Comparison of ENCODE assay signal across 9 mouse cellular contexts in genomic region chr3:96662731-96663316, GRCm38 (mm10). TPM values are rescaled to one million over a fixed set of nuclear protein-coding genes. Genes with fewer than 3 reads are reported as not detected.
DNase-seq lines count a peak whose midpoint lies in the region; ATAC-seq and TF ChIP-seq lines count a peak whose summit lies in the region.
"Had no signal": no experiment of that assay in that cellular context is flagged by ENCODE, and none has a peak within 500 bp of the region (broad histone marks: within the 10 kb centered on the region; RNA-seq: fewer than 3 reads in every experiment).

No protein-coding gene starts in this region.

- H3K27ac ChIP-seq in cerebellum, adult 2 months (ENCODE audit: insufficient read depth, low read length) = 0 out of 2 replicates have a peak overlapping the region, but pooled peaks have one; percentile 17
- peak overlapping the region; percentile 42; the same call in 1 of the 2 replicates for H3K27ac ChIP-seq in lung, embryonic 16.5 days (ENCODE audit: low read length)
- H3K27ac ChIP-seq in limb, embryonic 13.5 days = peak overlapping the region; percentile 86
- peak overlapping the region; percentile 63; the same call in 1 of the 2 replicates for H3K27ac ChIP-seq in stomach, postnatal 0 days (replicated peaks)
- H3K27ac ChIP-seq: liver, embryonic 15.5 days had no signal

- no peak for TF ChIP-seq EP300 in stomach, postnatal 0 days (optimal IDR thresholded peaks at IDR 0.05)

- no peak for TF ChIP-seq POLR2A in cerebellum, adult 2 months (IDR thresholded peaks at IDR 0.05; ENCODE audit: borderline replicate concordance, insufficient read depth, low read length)

- no peak for TF ChIP-seq CTCF in cerebellum, adult 2 months (IDR thresholded peaks at IDR 0.05; ENCODE audit: borderline replicate concordance, insufficient read depth, low read depth, low read length)
- TF ChIP-seq CTCF in stomach, postnatal 0 days (IDR thresholded peaks at IDR 0.05; ENCODE audit: low read depth) = no peak

- no peaks in the 10 kb centered on the region for H3K27me3 ChIP-seq in cerebellum, adult 2 months (ENCODE audit: control insufficient read depth, insufficient read depth, low read length)
- no peaks in the 10 kb centered on the region for H3K27me3 ChIP-seq in lung, embryonic 16.5 days (ENCODE audit: control insufficient read depth, insufficient read depth, low read depth, low read length)
- no peaks in the 10 kb centered on the region for H3K27me3 ChIP-seq in limb, embryonic 13.5 days
- H3K27me3 ChIP-seq in stomach, postnatal 0 days (ENCODE audit: control insufficient read depth, insufficient read depth, low read length) = no peaks in the 10 kb centered on the region

- peak overlapping the region; percentile 64 for H3K4me2 ChIP-seq in lung, embryonic 16.5 days (ENCODE audit: low read depth, low read length)
- H3K4me2 ChIP-seq in limb, embryonic 13.5 days (replicated peaks) = peak overlapping the region; percentile 63
- H3K4me2 ChIP-seq in stomach, postnatal 0 days (replicated peaks; ENCODE audit: low read depth) = peak overlapping the region; percentile 59

- WGBS in cerebellum, adult 2 months = 23% methylated on average over 8 of the region's 8 CpGs
- 35% methylated on average over 8 of the region's 8 CpGs for WGBS in lung, embryonic 16.5 days
- WGBS in limb, embryonic 13.5 days = 42% methylated on average over 8 of the region's 8 CpGs
- 38% methylated on average over 8 of the region's 8 CpGs for WGBS in stomach, postnatal 0 days

- no peaks in the 10 kb centered on the region for H3K9me3 ChIP-seq in lung, embryonic 16.5 days (ENCODE audit: control insufficient read depth, low read length)
- H3K9me3 ChIP-seq in limb, embryonic 13.5 days = no peaks in the 10 kb centered on the region
- no peaks in the 10 kb centered on the region for H3K9me3 ChIP-seq in stomach, postnatal 0 days (ENCODE audit: control insufficient read depth, low read length)
- H3K9me3 ChIP-seq: liver, embryonic 15.5 days had no signal

- H3K36me3 ChIP-seq in lung, embryonic 16.5 days (ENCODE audit: control insufficient read depth, insufficient read depth, low read length) = no peaks in the 10 kb centered on the region
- H3K36me3 ChIP-seq in limb, embryonic 13.5 days = peaks cover 6% of the 10 kb centered on the region; the same call in 1 of the 2 replicates
- H3K36me3 ChIP-seq in stomach, postnatal 0 days (ENCODE audit: control insufficient read depth, insufficient read depth, low read length) = no peaks in the 10 kb centered on the region
- H3K36me3 ChIP-seq: liver, embryonic 15.5 days had no signal

- no peak for ATAC-seq in cerebellum, adult (ENCODE audit: insufficient number of reproducible peaks, low FRiP score, low TSS enrichment)
- peak; percentile 3; the same call in 1 of the 2 replicates for ATAC-seq in lung, embryonic 16.5 days (ENCODE audit: low read depth)
- no peak; the same call in 1 of the 2 replicates for ATAC-seq in limb, embryonic 13.5 days (ENCODE audit: low FRiP score, low read depth)
- ATAC-seq in stomach, postnatal 0 days (ENCODE audit: low FRiP score, low TSS enrichment) = no peak

- peak overlapping the region; percentile 49 for H3K4me3 ChIP-seq in cerebellum, adult 2 months (replicated peaks; ENCODE audit: insufficient read depth, low read depth, low read length)
- H3K4me3 ChIP-seq in lung, embryonic 16.5 days (ENCODE audit: low read length) = no peak overlapping the region
- H3K4me3 ChIP-seq in limb, embryonic 13.5 days = peak overlapping the region; percentile 31
- no peak overlapping the region; the same call in 1 of the 2 replicates for H3K4me3 ChIP-seq in stomach, postnatal 0 days (ENCODE audit: low read depth, low read length)
- H3K4me3 ChIP-seq: liver, embryonic 15.5 days had no signal

- no peaks in the 10 kb centered on the region; the same call in 1 of the 2 replicates for H3K4me1 ChIP-seq in cerebellum, adult 2 months (ENCODE audit: control insufficient read depth, insufficient read depth, low read length)
- peaks cover 8% of the 10 kb centered on the region for H3K4me1 ChIP-seq in lung, embryonic 16.5 days (replicated peaks; ENCODE audit: control insufficient read depth, insufficient read depth, low read length)
- peaks cover 16% of the 10 kb centered on the region for H3K4me1 ChIP-seq in limb, embryonic 13.5 days
- H3K4me1 ChIP-seq in stomach, postnatal 0 days (replicated peaks; ENCODE audit: control insufficient read depth, insufficient read depth) = no peaks in the 10 kb centered on the region

- DNase-seq in cerebellum, adult 2 months = peak; percentile 26 to 39
- DNase-seq in lung, postnatal 14 days = no peak
- DNase-seq in stomach, postnatal 0 days (ENCODE audit: low spot score) = no peak
- no peak for DNase-seq in right cerebral cortex, postnatal 25 days
- DNase-seq in layer of hippocampus, adult 9-11 months = no peak

- peak overlapping the region; percentile 37 for H3K9ac ChIP-seq in lung, embryonic 16.5 days (ENCODE audit: low read length)
- H3K9ac ChIP-seq in limb, embryonic 13.5 days = peak overlapping the region; percentile 50; the same call in 1 of the 2 replicates
- no peak overlapping the region; the same call in 1 of the 2 replicates for H3K9ac ChIP-seq in stomach, postnatal 0 days (ENCODE audit: low read length)
- H3K9ac ChIP-seq: liver, embryonic 15.5 days had no signal

RNA-seq across cellular contexts. Expression of gene Ankrd35, which starts 7.1 kb away (rescaled TPM):
- polyA plus RNA-seq in cerebellum, adult 2 months (2012; rRNA removed) = 9.4 and 11.6 TPM in 2 replicates
- 0.36 and 0.50 TPM in 2 replicates for polyA plus RNA-seq in lung, embryonic 16.5 days (2015; fragmentation: Nextera tagmentation; extraction: Ambion mirVana)
- polyA plus RNA-seq in limb, embryonic 13.5 days (2015; fragmentation: Nextera tagmentation; extraction: Ambion mirVana) = 0.87 and 1.2 TPM in 2 replicates
- polyA plus RNA-seq in stomach, postnatal 0 days (2015; fragmentation: Nextera tagmentation; extraction: Ambion mirVana) = 5.5 and 6.2 TPM in 2 replicates

RNA-seq across cellular contexts. Expression of gene Itga10, which starts 17.4 kb away (rescaled TPM):
- 4.7 and 5.1 TPM in 2 replicates for polyA plus RNA-seq in cerebellum, adult 2 months (2012; rRNA removed)
- polyA plus RNA-seq in lung, embryonic 16.5 days (2015; fragmentation: Nextera tagmentation; extraction: Ambion mirVana) = 1.0 TPM in 2 replicates
- polyA plus RNA-seq in limb, embryonic 13.5 days (2015; fragmentation: Nextera tagmentation; extraction: Ambion mirVana) = 2.1 and 3.1 TPM in 2 replicates
- polyA plus RNA-seq in stomach, postnatal 0 days (2015; fragmentation: Nextera tagmentation; extraction: Ambion mirVana) = 0.28 and 0.42 TPM in 2 replicates

RNA-seq across cellular contexts. Expression of gene Gm42957, which starts 27.6 kb away (rescaled TPM):
- 0.16 and 0.21 TPM in 2 replicates for polyA plus RNA-seq in cerebellum, adult 2 months (2012; rRNA removed)
- polyA plus RNA-seq in lung, embryonic 16.5 days (2015; fragmentation: Nextera tagmentation; extraction: Ambion mirVana) = 0.15 and 0.24 TPM in 2 replicates
- polyA plus RNA-seq in limb, embryonic 13.5 days (2015; fragmentation: Nextera tagmentation; extraction: Ambion mirVana) = 0.23 TPM in 2 replicates
- polyA plus RNA-seq in stomach, postnatal 0 days (2015; fragmentation: Nextera tagmentation; extraction: Ambion mirVana) = 0.04 and 0.05 TPM in 2 replicates
- polyA plus RNA-seq: liver, embryonic 15.5 days had no signal

RNA-seq across cellular contexts. Expression of gene Pex11b, which starts 27.6 kb away (rescaled TPM):
- polyA plus RNA-seq in cerebellum, adult 2 months (2012; rRNA removed) = 61.8 and 62.3 TPM in 2 replicates
- 54.2 and 57.7 TPM in 2 replicates for polyA plus RNA-seq in lung, embryonic 16.5 days (2015; fragmentation: Nextera tagmentation; extraction: Ambion mirVana)
- 61.8 and 63.3 TPM in 2 replicates for polyA plus RNA-seq in limb, embryonic 13.5 days (2015; fragmentation: Nextera tagmentation; extraction: Ambion mirVana)
- polyA plus RNA-seq in stomach, postnatal 0 days (2015; fragmentation: Nextera tagmentation; extraction: Ambion mirVana) = 36.6 and 38.2 TPM in 2 replicates

RNA-seq across cellular contexts. Expression of gene Rbm8a, which starts 33.1 kb away (rescaled TPM):
- polyA plus RNA-seq in cerebellum, adult 2 months (2012; rRNA removed) = 44.6 and 45.4 TPM in 2 replicates
- polyA plus RNA-seq in lung, embryonic 16.5 days (2015; fragmentation: Nextera tagmentation; extraction: Ambion mirVana) = 132 and 135 TPM in 2 replicates
- polyA plus RNA-seq in limb, embryonic 13.5 days (2015; fragmentation: Nextera tagmentation; extraction: Ambion mirVana) = 156 and 157 TPM in 2 replicates
- 70.9 and 75.5 TPM in 2 replicates for polyA plus RNA-seq in stomach, postnatal 0 days (2015; fragmentation: Nextera tagmentation; extraction: Ambion mirVana)

Comparison
In these comparisons a context has a peak if more than half of its experiments do, and no peak if none do; other contexts are left out.
1. DNase-seq: peak in cerebellum, adult 2 months (2 of 2); none in lung, postnatal 14 days (single experiment), stomach, postnatal 0 days (single experiment), right cerebral cortex, postnatal 25 days (single experiment) and layer of hippocampus, adult 9-11 months (single experiment).
2. H3K27ac ChIP-seq: peak in every context shown above with its lines; median percentile 86 in limb, embryonic 13.5 days; 63 in stomach, postnatal 0 days; 42 in lung, embryonic 16.5 days; 17 in cerebellum, adult 2 months.
3. H3K4me3 ChIP-seq: peak in cerebellum, adult 2 months (single experiment) and limb, embryonic 13.5 days (single experiment); none in lung, embryonic 16.5 days (single experiment) and stomach, postnatal 0 days (single experiment).
4. Peak in every context shown above with its lines, with median percentiles within 50 percentile points of each other: H3K4me2 ChIP-seq.